22 mouse cellular contexts compared by ENCODE assay signal in the genomic region with DNA sequence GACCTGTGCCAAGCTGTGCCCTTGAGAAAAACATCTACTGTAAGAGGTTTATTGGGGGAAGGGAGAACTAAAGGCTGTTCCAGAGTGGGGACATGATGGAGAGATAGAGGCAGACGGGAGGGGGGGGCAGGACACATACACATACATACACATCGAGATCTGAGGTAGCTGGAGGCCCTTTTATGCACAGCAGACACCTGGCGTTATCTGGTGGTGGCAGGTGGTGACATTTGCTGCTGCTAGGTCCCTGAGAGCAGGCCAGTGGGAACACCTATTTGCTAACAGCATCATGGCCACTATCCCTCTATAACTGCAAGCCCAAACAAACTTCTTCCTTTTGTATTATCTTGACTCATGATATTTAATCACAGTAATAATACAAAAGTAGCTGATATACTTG. TPM values are rescaled to one million over a fixed set of nuclear protein-coding genes. Genes with fewer than 3 reads are reported as not detected.
DNase-seq lines count a peak whose midpoint lies in the region; ATAC-seq lines count a peak whose summit lies in the region.
"Had no signal": no experiment of that assay in that cellular context is flagged by ENCODE, and none has a peak within 500 bp of the region (broad histone marks: within the 10 kb centered on the region; RNA-seq: fewer than 3 reads in every experiment).

No protein-coding gene starts in this region.

- 0 out of 2 replicates have a peak, but pooled peaks have one; percentile 20 for ATAC-seq in megakaryocyte progenitor cell, adult 5-6 weeks (replicated peaks; ENCODE audit: poor library complexity)
- ATAC-seq: activated CD4-positive, CD25-positive, alpha-beta regulatory T cell, adult 4 months; forebrain, embryonic 15.5 days; inflammation-experienced regulatory T-cells, adult 6 months had no signal

- intact Hi-C loops in gastrocnemius, postnatal 14 days (cut with DNase I; ENCODE audit: low total_unique reads): no loop called here

- peak; percentile 6 for DNase-seq in thymus, postnatal 14 days
- no peak for DNase-seq in thymus, postnatal 25 days
- peak; percentile 52 to 61 for DNase-seq in cerebellum, adult 18-20 months
- peak; percentile 52 for DNase-seq in cerebellum, adult 9-11 months
- DNase-seq in lung, postnatal 10 days: no peak
- DNase-seq in lung, postnatal 25 days (ENCODE audit: low spot score): no peak
- no peak for DNase-seq in gastrocnemius, postnatal 14 days
- DNase-seq: adrenal gland, adult 2 months; adrenal gland, postnatal 36 days; B cell, adult 2 months; embryo, embryonic 11 days; gastrocnemius, postnatal 36 days; heart, postnatal 14 days; kidney, adult 11 months; kidney, postnatal 25 days; left cerebral cortex, postnatal 4 days; lung, adult 2 months; lung, postnatal 14 days had no signal

RNA-seq across cellular contexts. Expression of a gene that starts 44.4 kb away (rescaled TPM):
- 23.7 and 24.5 TPM in 2 replicates for total RNA-seq in megakaryocyte progenitor cell, adult 5-6 weeks (2015)
- 21.2 and 24.4 TPM in 2 replicates for total RNA-seq in megakaryocyte progenitor cell, adult 5-6 weeks (2017)
- total RNA-seq in gastrocnemius, postnatal 14 days (2021): 10 to 100 TPM in 1 of 2 experiments, 1 to 10 TPM in 1; 6.2 to 12.5 TPM

Comparison
In these comparisons a context has a peak if more than half of its experiments do, and no peak if none do; other contexts are left out.
1. DNase-seq: peak in thymus, postnatal 14 days (single experiment), cerebellum, adult 18-20 months (2 of 2) and cerebellum, adult 9-11 months (single experiment); none in thymus, postnatal 25 days (single experiment), lung, postnatal 10 days (single experiment), lung, postnatal 25 days (single experiment) and gastrocnemius, postnatal 14 days (single experiment).